Mouse (Mus musculus) heart, embryonic 16.5 days (tissue): ENCODE results near the gene Mecr. TPM values are rescaled to one million over a fixed set of nuclear protein-coding genes. Genes with fewer than 3 reads are reported as not detected.

ENCODE experiments used
- ATAC-seq: fragments of 200-750 bp; cut with Nextera tagmentation; replicated peaks from 2 replicates; pipeline ENCODE4 v1.8.0; 2017; ENCODE audit warnings: moderate number of reproducible peaks; ENCODE audit not compliant: insufficient read depth, low FRiP score; ENCODE audit errors: extremely low read depth
- H3K27ac ChIP-seq: fragments of 300-500 bp; sonication (generic); 2 replicates; pipeline ENCODE4 v1.5.1; 2014; ENCODE audit warnings: mild to moderate bottlenecking, low read length, control low read depth, moderate library complexity
- H3K27me3 ChIP-seq: fragments of 300-500 bp; sonication (generic); 2 replicates; pipeline ENCODE4 v1.6.1; 2014; ENCODE audit warnings: low read length, mixed read lengths; ENCODE audit not compliant: control insufficient read depth, insufficient read depth
- H3K36me3 ChIP-seq: fragments of 300-500 bp; sonication (generic); 2 replicates; pipeline ENCODE4 v1.6.1; 2014; ENCODE audit not compliant: control insufficient read depth, insufficient read depth
- H3K4me1 ChIP-seq: fragments of 300-500 bp; sonication (generic); 2 replicates; pipeline ENCODE4 v1.6.1; 2014; ENCODE audit warnings: low read length, mixed read lengths; ENCODE audit not compliant: control insufficient read depth, insufficient read depth
- H3K4me2 ChIP-seq: fragments of 300-500 bp; sonication (generic); 2 replicates; pipeline ENCODE4 v1.6.1; 2014; ENCODE audit warnings: low read depth, mild to moderate bottlenecking, control low read depth, low read length
- H3K4me3 ChIP-seq: fragments of 300-500 bp; sonication (generic); 2 replicates; pipeline ENCODE4 v1.5.1; 2014; ENCODE audit warnings: mild to moderate bottlenecking, control low read depth, low read length
- H3K9ac ChIP-seq: fragments of 300-500 bp; sonication (generic); 2 replicates; pipeline ENCODE4 v1.6.1; 2014; ENCODE audit warnings: low read length, control low read depth
- H3K9me3 ChIP-seq: fragments of 300-500 bp; sonication (generic); replicated peaks from 2 replicates; pipeline ENCODE4 v1.6.1; 2016; ENCODE audit warnings: low read length; ENCODE audit not compliant: control insufficient read depth
- WGBS: fragments of 180-500 bp; shearing (Covaris S2); extraction: QIAGEN DNeasy Blood & Tissue Kit; methylation state at CpG from one replicate; pipeline ENCODE4 v1.1.7; 2014; 5-methylcytosine and 5-hydroxymethylcytosine counted together
- polyA plus RNA-seq: library from polyadenylated mRNA; unstranded; fragments of >200 nt; fragmentation: Nextera tagmentation; extraction: Ambion mirVana; gene quantifications from 2 replicates; pipeline ENCODE4 v1.2.1, GENCODE M21; 2015

The Mecr gene
- polyA plus RNA-seq, 1 experiment from 2014 or later: 45.6 TPM

- 91% methylated on average over 5 of the region's 5 CpGs for WGBS
- Histone ChIP-seq H3K27me3 (no peaks in the 10 kb centered on the region), H3K9ac (no peak overlapping the region), H3K27ac (no peak overlapping the region), H3K36me3 (peaks cover 75% of the 10 kb centered on the region), H3K9me3 (no peaks in the 10 kb centered on the region), H3K4me3 (no peak overlapping the region), H3K4me1 (peaks cover 10% of the 10 kb centered on the region), H3K4me2 (no peak overlapping the region)
- no peak for ATAC-seq
Measured at GRCm38 (mm10) chr4:131897109-131897508, 53.8 kb downstream of the Mecr start.

- Histone ChIP-seq H3K27ac (no peak overlapping the region), H3K9me3 (no peaks in the 10 kb centered on the region), H3K4me2 (no peak overlapping the region), H3K36me3 (peaks cover 71% of the 10 kb centered on the region), H3K27me3 (no peaks in the 10 kb centered on the region), H3K4me3 (no peak overlapping the region), H3K9ac (no peak overlapping the region), H3K4me1 (peaks cover 10% of the 10 kb centered on the region)
- 88% methylated on average over 8 of the region's 8 CpGs for WGBS
- no peak for ATAC-seq
Measured at GRCm38 (mm10) chr4:131897787-131898186, 54.5 kb downstream of the Mecr start.

- Histone ChIP-seq H3K4me3 (no peak overlapping the region), H3K36me3 (peaks cover 62% of the 10 kb centered on the region), H3K9me3 (no peaks in the 10 kb centered on the region), H3K4me2 (no peak overlapping the region), H3K27me3 (no peaks in the 10 kb centered on the region), H3K27ac (peak overlapping the region; percentile 51), H3K9ac (no peak overlapping the region), H3K4me1 (peaks cover 10% of the 10 kb centered on the region)
- WGBS: 76% methylated on average over 12 of the region's 12 CpGs
- no peak for ATAC-seq
Measured at GRCm38 (mm10) chr4:131898503-131899179, 55.4 kb downstream of the Mecr start.

- H3K4me1 ChIP-seq: peaks cover 10% of the 10 kb centered on the region
- H3K9me3 ChIP-seq: no peaks in the 10 kb centered on the region
- H3K9ac ChIP-seq: no peak overlapping the region
- 0 out of 2 replicates have a peak overlapping the region, but pooled peaks have one; percentile 51 for H3K27ac ChIP-seq
- 57% methylated on average over 6 of the region's 6 CpGs for WGBS
- H3K36me3 ChIP-seq: peaks cover 59% of the 10 kb centered on the region
- H3K4me2 ChIP-seq: no peak overlapping the region
- no peaks in the 10 kb centered on the region for H3K27me3 ChIP-seq
- no peak for ATAC-seq
- H3K4me3 ChIP-seq: no peak overlapping the region
Measured at GRCm38 (mm10) chr4:131899180-131899554, 55.9 kb downstream of the Mecr start.

- no peak for ATAC-seq
- peaks cover 10% of the 10 kb centered on the region for H3K4me1 ChIP-seq
- WGBS: 86% methylated on average over 15 of the region's 15 CpGs
- no peak overlapping the region for H3K9ac ChIP-seq
- peaks cover 54% of the 10 kb centered on the region for H3K36me3 ChIP-seq
- H3K9me3 ChIP-seq: no peaks in the 10 kb centered on the region
- no peak overlapping the region for H3K4me3 ChIP-seq
- H3K27ac ChIP-seq: no peak overlapping the region
- H3K27me3 ChIP-seq: no peaks in the 10 kb centered on the region
- H3K4me2 ChIP-seq: no peak overlapping the region
Measured at GRCm38 (mm10) chr4:131901090-131901489, 57.8 kb downstream of the Mecr start.

GRCm38 (mm10) chr4:131904478-131904877 is 61.2 kb downstream of the Mecr start:
- WGBS: 62% methylated on average over 8 of the region's 8 CpGs

GRCm38 (mm10) chr4:131906423-131906822 is 63.2 kb downstream of the Mecr start:
- Histone ChIP-seq H3K9me3 (peaks cover 5% of the 10 kb centered on the region), H3K4me2 (no peak overlapping the region), H3K27ac (no peak overlapping the region), H3K4me3 (no peak overlapping the region), H3K4me1 (peaks cover 8% of the 10 kb centered on the region), H3K27me3 (no peaks in the 10 kb centered on the region), H3K36me3 (peaks cover 14% of the 10 kb centered on the region), H3K9ac (no peak overlapping the region)
- WGBS: 42% methylated on average over 6 of the region's 6 CpGs
- 0 out of 2 replicates have a peak, but pooled peaks have one; percentile 25 for ATAC-seq

More at GRCm38 (mm10) chr4:131904478-131904877, 61.2 kb downstream of the Mecr start:
- H3K4me1 ChIP-seq: no peaks in the 10 kb centered on the region; the same call in 1 of the 2 replicates
- no peak overlapping the region for H3K27ac ChIP-seq
- ATAC-seq: peak; percentile 26; the same call in 1 of the 2 replicates
- H3K27me3 ChIP-seq: no peaks in the 10 kb centered on the region
- no peak overlapping the region for H3K9ac ChIP-seq
- no peak overlapping the region for H3K4me2 ChIP-seq
- peaks cover 34% of the 10 kb centered on the region for H3K36me3 ChIP-seq
- no peak overlapping the region for H3K4me3 ChIP-seq
- H3K9me3 ChIP-seq: peaks cover 5% of the 10 kb centered on the region

- Histone ChIP-seq H3K4me2 (no peak overlapping the region), H3K4me3 (no peak overlapping the region), H3K9ac (no peak overlapping the region), H3K4me1 (peaks cover 8% of the 10 kb centered on the region), H3K27me3 (no peaks in the 10 kb centered on the region), H3K27ac (no peak overlapping the region), H3K9me3 (peaks cover 5% of the 10 kb centered on the region), H3K36me3 (peaks cover 5% of the 10 kb centered on the region; the same call in 1 of the 2 replicates)
- WGBS: 94% methylated on average over 3 of the region's 3 CpGs
- ATAC-seq: no peak
Measured at GRCm38 (mm10) chr4:131907912-131908311, 64.6 kb downstream of the Mecr start.

GRCm38 (mm10) chr4:131910237-131910994 is 67.1 kb downstream of the Mecr start:
- H3K36me3 ChIP-seq: no peaks in the 10 kb centered on the region; the same call in 1 of the 2 replicates
- WGBS: 9% methylated on average over 18 of the region's 21 CpGs
- no peak for ATAC-seq
- H3K27ac ChIP-seq: no peak overlapping the region
- H3K4me3 ChIP-seq: peak overlapping the region; percentile 25; the same call in 1 of the 2 replicates
- H3K9ac ChIP-seq: peak overlapping the region; percentile 39
- peaks cover 14% of the 10 kb centered on the region for H3K4me1 ChIP-seq
- H3K9me3 ChIP-seq: peaks cover 5% of the 10 kb centered on the region
- peaks cover 6% of the 10 kb centered on the region for H3K27me3 ChIP-seq
- peak overlapping the region; percentile 54 for H3K4me2 ChIP-seq
